Mouse (Mus musculus): ENCODE measurements around the gene Fmo2. TPM values are rescaled to one million over a fixed set of nuclear protein-coding genes. Genes with fewer than 3 reads are reported as not detected.

The Fmo2 gene
- polyA plus RNA-seq, 1 experiment: not detected

GRCm38 (mm10) chr1:162895900-162896299 is 2.6 kb downstream of the Fmo2 start:
- Histone ChIP-seq H3K4me2 (ENCODE audit: low read depth) (no peak overlapping the region), H3ac (ENCODE audit: control insufficient read depth, insufficient read length) (no peak overlapping the region), H3K4me3 (no peak overlapping the region), H3K79me2 (ENCODE audit: control insufficient read depth, insufficient read depth) (no peaks in the 10 kb centered on the region), H3K36me3 (ENCODE audit: control insufficient read depth, insufficient read depth) (no peaks in the 10 kb centered on the region), H3K27me3 (ENCODE audit: control insufficient read depth, insufficient read depth, insufficient read length) (peaks cover 8% of the 10 kb centered on the region)
- no peak for TF ChIP-seq TCF12 (IDR thresholded peaks at IDR 0.05; ENCODE audit: insufficient read depth, poor library complexity, severe bottlenecking)
- no peak for TF ChIP-seq POLR2AphosphoS2 (IDR thresholded peaks at IDR 0.05; ENCODE audit: insufficient read length, low read depth)
- no peak for TF ChIP-seq MYOD1 (IDR thresholded peaks at IDR 0.05; ENCODE audit: control insufficient read depth in 1 of 3, insufficient read length in 2 of 3, low read depth in 2 of 3)
- no peak for TF ChIP-seq POLR2A (IDR thresholded peaks at IDR 0.05; ENCODE audit: insufficient read length, low read depth)
- no peak for TF ChIP-seq MYOG (IDR thresholded peaks at IDR 0.05; ENCODE audit: control insufficient read depth in 1 of 3, insufficient read depth in 1 of 3, insufficient read length in 2 of 3, low read depth in 2 of 3)
- no peak for TF ChIP-seq CEBPB (IDR thresholded peaks at IDR 0.05; ENCODE audit: insufficient read depth, poor library complexity, severe bottlenecking)
- no peak for TF ChIP-seq E2F4 (IDR thresholded peaks at IDR 0.05; ENCODE audit: insufficient read depth)
- no peak for TF ChIP-seq SRF (IDR thresholded peaks at IDR 0.05; ENCODE audit: control insufficient read depth, insufficient read length, low read depth)
- no peak for TF ChIP-seq TCF3 (IDR thresholded peaks at IDR 0.05; ENCODE audit: insufficient read length, low read depth)
- TF ChIP-seq USF1 (IDR thresholded peaks at IDR 0.05; ENCODE audit: low read depth): no peak
- TF ChIP-seq MAX (IDR thresholded peaks at IDR 0.05; ENCODE audit: low read depth): no peak
- TF ChIP-seq REST (IDR thresholded peaks at IDR 0.05; ENCODE audit: insufficient read depth, insufficient read length): no peak

- H3K79me2 ChIP-seq (ENCODE audit: control insufficient read depth, insufficient read depth): no peaks in the 10 kb centered on the region
- H3K4me3 ChIP-seq: no peak overlapping the region
- H3K4me2 ChIP-seq (ENCODE audit: low read depth): no peak overlapping the region
- H3K27me3 ChIP-seq (ENCODE audit: control insufficient read depth, insufficient read depth, insufficient read length): peaks cover 3% of the 10 kb centered on the region
- H3ac ChIP-seq (ENCODE audit: control insufficient read depth, insufficient read length): no peak overlapping the region
- no peak for TF ChIP-seq MYOG (IDR thresholded peaks at IDR 0.05; ENCODE audit: control insufficient read depth in 1 of 3, insufficient read depth in 1 of 3, insufficient read length in 2 of 3, low read depth in 2 of 3)
- no peak for TF ChIP-seq POLR2A (IDR thresholded peaks at IDR 0.05; ENCODE audit: insufficient read length, low read depth)
- TF ChIP-seq MYOD1 (IDR thresholded peaks at IDR 0.05; ENCODE audit: control insufficient read depth in 1 of 3, insufficient read length in 2 of 3, low read depth in 2 of 3): no peak
- no peak for TF ChIP-seq USF1 (IDR thresholded peaks at IDR 0.05; ENCODE audit: low read depth)
- no peak for TF ChIP-seq MAX (IDR thresholded peaks at IDR 0.05; ENCODE audit: low read depth)
- no peak for TF ChIP-seq SRF (IDR thresholded peaks at IDR 0.05; ENCODE audit: control insufficient read depth, insufficient read length, low read depth)
- TF ChIP-seq TCF12 (IDR thresholded peaks at IDR 0.05; ENCODE audit: insufficient read depth, poor library complexity, severe bottlenecking): no peak
- TF ChIP-seq TCF3 (IDR thresholded peaks at IDR 0.05; ENCODE audit: insufficient read length, low read depth): no peak
- TF ChIP-seq E2F4 (IDR thresholded peaks at IDR 0.05; ENCODE audit: insufficient read depth): no peak
- no peak for TF ChIP-seq REST (IDR thresholded peaks at IDR 0.05; ENCODE audit: insufficient read depth, insufficient read length)
- TF ChIP-seq CEBPB (IDR thresholded peaks at IDR 0.05; ENCODE audit: insufficient read depth, poor library complexity, severe bottlenecking): no peak
- no peak for TF ChIP-seq POLR2AphosphoS2 (IDR thresholded peaks at IDR 0.05; ENCODE audit: insufficient read length, low read depth)
- H3K36me3 ChIP-seq (ENCODE audit: control insufficient read depth, insufficient read depth): no peaks in the 10 kb centered on the region
These were observed 5.5 kb downstream of the Fmo2 start for GRCm38 (mm10) chr1:162893014-162893413.

GRCm38 (mm10) chr1:162891980-162892451 is 6.5 kb downstream of the Fmo2 start:
- Histone ChIP-seq H3ac (ENCODE audit: control insufficient read depth, insufficient read length) (no peak overlapping the region), H3K36me3 (ENCODE audit: control insufficient read depth, insufficient read depth) (no peaks in the 10 kb centered on the region), H3K4me3 (no peak overlapping the region), H3K79me2 (ENCODE audit: control insufficient read depth, insufficient read depth) (no peaks in the 10 kb centered on the region), H3K27me3 (ENCODE audit: control insufficient read depth, insufficient read depth, insufficient read length) (no peaks in the 10 kb centered on the region), H3K4me2 (ENCODE audit: low read depth) (peak overlapping the region; percentile 10)
- TF ChIP-seq TCF3 (IDR thresholded peaks at IDR 0.05; ENCODE audit: insufficient read length, low read depth): no peak
- 0 out of 2 replicates have a peak, but pooled peaks have one; percentile 58 for TF ChIP-seq CEBPB (IDR thresholded peaks at IDR 0.05; ENCODE audit: insufficient read depth, poor library complexity, severe bottlenecking)

GRCm38 (mm10) chr1:162888646-162889045 is 9.9 kb downstream of the Fmo2 start:
- no peaks in the 10 kb centered on the region for H3K27me3 ChIP-seq (ENCODE audit: control insufficient read depth, insufficient read depth, insufficient read length)
- H3K79me2 ChIP-seq (ENCODE audit: control insufficient read depth, insufficient read depth): no peaks in the 10 kb centered on the region
- no peak overlapping the region for H3K4me3 ChIP-seq
- H3K4me2 ChIP-seq (ENCODE audit: low read depth): no peak overlapping the region
- H3K36me3 ChIP-seq (ENCODE audit: control insufficient read depth, insufficient read depth): no peaks in the 10 kb centered on the region
- TF ChIP-seq MYOD1 (IDR thresholded peaks at IDR 0.05; ENCODE audit: control insufficient read depth in 1 of 3, insufficient read length in 2 of 3, low read depth in 2 of 3): no peak
- no peak for TF ChIP-seq MYOG (IDR thresholded peaks at IDR 0.05; ENCODE audit: control insufficient read depth in 1 of 3, insufficient read depth in 1 of 3, insufficient read length in 2 of 3, low read depth in 2 of 3)
- H3ac ChIP-seq (ENCODE audit: control insufficient read depth, insufficient read length): no peak overlapping the region

GRCm38 (mm10) chr1:162887644-162888043 is 10.9 kb downstream of the Fmo2 start:
- Histone ChIP-seq H3K79me2 (ENCODE audit: control insufficient read depth, insufficient read depth) (no peaks in the 10 kb centered on the region), H3K27me3 (ENCODE audit: control insufficient read depth, insufficient read depth, insufficient read length) (no peaks in the 10 kb centered on the region), H3ac (ENCODE audit: control insufficient read depth, insufficient read length) (no peak overlapping the region), H3K4me2 (ENCODE audit: low read depth) (no peak overlapping the region), H3K36me3 (ENCODE audit: control insufficient read depth, insufficient read depth) (no peaks in the 10 kb centered on the region), H3K4me3 (no peak overlapping the region)
- TF ChIP-seq MAX (IDR thresholded peaks at IDR 0.05; ENCODE audit: low read depth) (no peak), TCF3 (IDR thresholded peaks at IDR 0.05; ENCODE audit: insufficient read length, low read depth) (no peak), REST (IDR thresholded peaks at IDR 0.05; ENCODE audit: insufficient read depth, insufficient read length) (no peak), E2F4 (IDR thresholded peaks at IDR 0.05; ENCODE audit: insufficient read depth) (no peak), POLR2AphosphoS2 (IDR thresholded peaks at IDR 0.05; ENCODE audit: insufficient read length, low read depth) (no peak)

All from myocyte (in vitro differentiated cells).